Mouse (Mus musculus): ENCODE data around the gene Nrxn1.

The Nrxn1 gene

GRCm38 (mm10) chr17:90662318-90662717 lies 430.6 kb downstream of the Nrxn1 start:
- no peak for DNase-seq (ENCODE audit: low spot score in 2 of 2)

- no peak for DNase-seq (ENCODE audit: low spot score in 2 of 2)
Measured at GRCm38 (mm10) chr17:90654506-90654905, 438.4 kb downstream of the Nrxn1 start.

GRCm38 (mm10) chr17:90653347-90653746 lies 439.5 kb downstream of the Nrxn1 start:
- DNase-seq (ENCODE audit: low spot score in 2 of 2): no peak

GRCm38 (mm10) chr17:90650279-90650678 lies 442.6 kb downstream of the Nrxn1 start:
- DNase-seq (ENCODE audit: low spot score in 2 of 2): no peak

- DNase-seq (ENCODE audit: low spot score in 2 of 2): no peak
Measured at GRCm38 (mm10) chr17:90638970-90639524, 453.8 kb downstream of the Nrxn1 start.

GRCm38 (mm10) chr17:90638183-90638727 lies 454.6 kb downstream of the Nrxn1 start:
- DNase-seq (ENCODE audit: low spot score in 2 of 2): no peak

- no peak for DNase-seq (ENCODE audit: low spot score in 2 of 2)
Measured at GRCm38 (mm10) chr17:90631371-90631770, 461.5 kb downstream of the Nrxn1 start.

GRCm38 (mm10) chr17:90629851-90630250 lies 463.0 kb downstream of the Nrxn1 start:
- no peak for DNase-seq (ENCODE audit: low spot score in 2 of 2)

GRCm38 (mm10) chr17:90628469-90628868 lies 464.4 kb downstream of the Nrxn1 start:
- no peak for DNase-seq (ENCODE audit: low spot score in 2 of 2)

- DNase-seq (ENCODE audit: low spot score in 2 of 2): no peak
Measured at GRCm38 (mm10) chr17:90628004-90628403, 464.9 kb downstream of the Nrxn1 start.

GRCm38 (mm10) chr17:90627395-90627794 lies 465.5 kb downstream of the Nrxn1 start:
- DNase-seq (ENCODE audit: low spot score in 2 of 2): no peak

GRCm38 (mm10) chr17:90624591-90625266 lies 468.1 kb downstream of the Nrxn1 start:
- no peak for DNase-seq (ENCODE audit: low spot score in 2 of 2)

GRCm38 (mm10) chr17:90621828-90622227 lies 471.0 kb downstream of the Nrxn1 start:
- no peak for DNase-seq (ENCODE audit: low spot score in 2 of 2)

GRCm38 (mm10) chr17:90615019-90615418 lies 477.9 kb downstream of the Nrxn1 start:
- no peak for DNase-seq (ENCODE audit: low spot score in 2 of 2)

- DNase-seq (ENCODE audit: low spot score in 2 of 2): no peak
Measured at GRCm38 (mm10) chr17:90607427-90607806, 485.5 kb downstream of the Nrxn1 start.

GRCm38 (mm10) chr17:90606718-90607426 lies 486.0 kb downstream of the Nrxn1 start:
- DNase-seq (ENCODE audit: low spot score in 2 of 2): no peak

- no peak for DNase-seq (ENCODE audit: low spot score in 2 of 2)
Measured at GRCm38 (mm10) chr17:90599570-90600524, 493.0 kb downstream of the Nrxn1 start.

- DNase-seq (ENCODE audit: low spot score in 2 of 2): no peak
Measured at GRCm38 (mm10) chr17:90594798-90595533, 497.9 kb downstream of the Nrxn1 start.

GRCm38 (mm10) chr17:90586891-90587290 lies 506.0 kb downstream of the Nrxn1 start:
- DNase-seq (ENCODE audit: low spot score in 2 of 2): no peak

- DNase-seq (ENCODE audit: low spot score in 2 of 2): no peak
Measured at GRCm38 (mm10) chr17:90584666-90585195, 508.1 kb downstream of the Nrxn1 start.
